Mouse (Mus musculus) left cerebral cortex, adult 6 months (tissue): Measurements from ENCODE around the gene Katnb1. TPM values are rescaled to one million over a fixed set of nuclear protein-coding genes. Genes with fewer than 3 reads are reported as not detected.

Experiments
- long read RNA-seq, 2 experiments: library from polyadenylated mRNA; unstranded; transcript quantifications; one replicate each; pipeline ENCODE4 v2.0.0; 2019 to 2020
- polyA plus RNA-seq: library from polyadenylated mRNA; unstranded; fragments of <200 nt; fragmentation: Nextera tagmentation; gene quantifications from 2 replicates; pipeline ENCODE4 v1.2.3, GENCODE M21; 2021

The Katnb1 gene
- 19.6 and 27.0 TPM in 2 replicates for polyA plus RNA-seq
- long read RNA-seq, experiment 1, transcript Katnb1-201 (20 exons, 3,777 nt): major isoform, 234 of 324 reads
- long read RNA-seq, experiment 1, partial matches to known transcripts: 37 of 324 reads
- long read RNA-seq, experiment 1, other reads (novel, unspliced or antisense): 53 of 324 reads
- long read RNA-seq, experiment 2, transcript Katnb1-201 (20 exons, 3,777 nt): major isoform, 27 of 51 reads
- long read RNA-seq, experiment 2, partial matches to known transcripts: 17 of 51 reads
- long read RNA-seq, experiment 2, other reads (novel, unspliced or antisense): 7 of 51 reads

DNA sequence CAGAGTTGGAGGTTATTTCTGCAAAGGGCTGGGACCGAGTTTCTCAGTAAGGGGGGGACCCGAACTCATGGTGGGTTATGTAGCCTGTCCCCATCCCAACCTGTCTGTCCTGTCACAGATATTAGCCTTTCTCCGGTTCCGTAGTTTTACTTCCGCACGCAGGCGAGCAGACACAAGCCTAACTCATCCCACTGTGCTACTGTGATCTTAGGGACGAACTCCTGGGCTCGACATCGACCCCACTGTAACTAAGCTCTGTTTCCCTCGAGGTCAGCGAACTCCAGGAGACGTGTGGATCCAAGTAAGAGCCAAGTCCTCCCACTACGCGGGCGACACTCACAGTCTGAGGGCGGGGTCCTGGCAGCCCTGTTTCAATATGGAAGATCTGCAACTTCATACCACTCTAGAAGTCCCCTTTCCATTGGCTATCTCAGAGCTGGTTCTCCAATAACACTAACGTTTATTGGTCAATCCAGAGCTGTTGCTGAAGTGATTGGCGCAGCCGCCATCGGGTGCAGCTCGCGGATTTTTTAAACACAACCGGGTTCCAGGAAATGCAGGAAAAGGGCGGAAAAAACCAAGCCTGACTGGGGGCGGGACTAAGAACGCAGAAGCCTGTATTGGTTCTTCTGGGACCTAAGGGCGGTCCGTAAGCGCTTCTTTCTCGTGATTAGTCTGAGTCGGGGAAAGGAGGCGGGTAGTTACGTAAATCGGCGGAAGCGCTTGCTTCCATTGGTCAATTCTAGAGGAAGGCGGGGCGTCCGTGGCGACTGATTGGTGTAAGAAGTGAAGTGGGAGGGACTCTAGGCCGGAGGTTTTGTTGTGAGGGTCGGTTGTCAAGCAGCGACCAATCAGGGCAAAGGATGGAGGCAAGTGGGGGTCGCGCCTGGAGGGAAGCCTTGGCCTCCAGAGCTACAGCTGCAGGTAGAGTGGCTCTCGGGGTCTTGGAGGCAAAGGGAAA lies at the start of gene Katnb1:
Gene Katnb1, plus strand, starts transcription at position 806 of the 961 bp plus-strand sequence.

GRCm38 (mm10) chr8:95054927-95055510 lies 26.0 kb upstream of the Katnb1 start, which contains the start of gene Drc7:
Drc7 (plus strand) TSS chr8:95055103.

Other genes starting within 250 kb of the Katnb1 start
- 67.1 and 83.8 TPM in 2 replicates for gene Coq9, start 242.9 kb upstream of the Katnb1 start, polyA plus RNA-seq
- gene Ciapin1, start 242.8 kb upstream of the Katnb1 start, polyA plus RNA-seq: 34.7 and 34.9 TPM in 2 replicates
- gene Polr2c, start 223.7 kb upstream of the Katnb1 start, polyA plus RNA-seq: 154 and 194 TPM in 2 replicates
- 5.0 and 6.3 TPM in 2 replicates for gene Dok4, start 204.9 kb upstream of the Katnb1 start, polyA plus RNA-seq
- gene Ccdc102a, start 163.1 kb upstream of the Katnb1 start, polyA plus RNA-seq: 1.4 and 1.5 TPM in 2 replicates
- gene Adgrg5, start 157.5 kb upstream of the Katnb1 start, polyA plus RNA-seq: not detected in 2 replicates
- gene Adgrg1, start 106.4 kb upstream of the Katnb1 start, polyA plus RNA-seq: 23.5 and 27.7 TPM in 2 replicates
- gene Adgrg3, start 63.5 kb upstream of the Katnb1 start, polyA plus RNA-seq: 0.12 TPM in 1 of 2 replicates, not detected in the other
- gene Drc7, start 26.1 kb upstream of the Katnb1 start, polyA plus RNA-seq: 0.30 and 0.69 TPM in 2 replicates
- gene Kifc3, start 121.6 kb downstream of the Katnb1 start, polyA plus RNA-seq: 11.4 and 15.4 TPM in 2 replicates
- gene Cngb1, start 225.4 kb downstream of the Katnb1 start, polyA plus RNA-seq: 0.02 TPM in 1 of 2 replicates, not detected in the other
- gene Tepp, start 229.4 kb downstream of the Katnb1 start, polyA plus RNA-seq: not detected in 2 replicates